Mouse (Mus musculus): ENCODE results near the gene Sh3kbp1.
A peak's percentile ranks its signal among the peaks of the same experiment; 100 is the strongest.

Gene Sh3kbp1

DNA sequence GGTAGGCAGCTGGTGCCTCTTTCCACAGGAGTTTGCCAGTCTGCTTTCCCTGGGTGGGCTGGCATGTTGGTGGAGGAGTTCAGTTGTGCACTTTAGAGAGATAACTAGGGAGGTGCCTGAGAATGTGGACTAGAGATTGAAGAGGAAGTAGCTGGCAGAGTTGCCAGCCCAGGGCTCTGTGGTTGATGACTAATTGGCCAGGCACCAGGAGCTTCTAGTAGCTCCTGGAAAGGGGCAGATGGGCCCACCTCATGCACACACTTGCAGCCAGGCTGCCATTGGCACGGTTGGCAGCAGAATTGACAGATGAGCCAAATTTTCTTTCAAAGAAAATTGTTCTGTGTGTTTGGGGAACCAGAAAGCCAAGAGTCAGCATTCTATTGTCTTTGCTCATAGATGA, 210.3 kb downstream of the Sh3kbp1 start:
- peak; percentile 92 for DNase-seq (ENCODE audit: low read depth)

- DNase-seq (ENCODE audit: low read depth), result no peak
These were observed 212.7 kb downstream of the Sh3kbp1 start for GRCm38 (mm10) chrX:159839786-159840185.

DNA sequence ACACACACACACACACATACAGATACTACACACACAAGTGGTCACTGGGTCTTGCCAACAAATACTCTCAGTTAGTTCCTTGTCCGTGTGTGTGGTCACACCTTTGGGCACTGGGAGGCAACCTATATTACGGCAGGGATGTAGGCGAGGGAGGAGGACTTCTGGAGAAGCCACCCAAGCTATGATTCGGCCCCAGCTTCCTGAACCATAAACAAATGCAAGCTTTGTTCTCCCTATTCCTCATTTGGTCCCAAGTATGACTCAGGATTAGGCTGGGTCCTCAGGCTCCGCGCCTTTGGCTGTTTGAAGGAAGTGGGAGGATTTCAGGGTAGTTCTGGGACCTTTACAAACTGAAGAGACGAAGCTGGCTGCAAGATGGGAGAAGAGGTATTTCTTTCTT, 213.2 kb downstream of the Sh3kbp1 start:
- no peak for DNase-seq (ENCODE audit: low read depth)

DNA sequence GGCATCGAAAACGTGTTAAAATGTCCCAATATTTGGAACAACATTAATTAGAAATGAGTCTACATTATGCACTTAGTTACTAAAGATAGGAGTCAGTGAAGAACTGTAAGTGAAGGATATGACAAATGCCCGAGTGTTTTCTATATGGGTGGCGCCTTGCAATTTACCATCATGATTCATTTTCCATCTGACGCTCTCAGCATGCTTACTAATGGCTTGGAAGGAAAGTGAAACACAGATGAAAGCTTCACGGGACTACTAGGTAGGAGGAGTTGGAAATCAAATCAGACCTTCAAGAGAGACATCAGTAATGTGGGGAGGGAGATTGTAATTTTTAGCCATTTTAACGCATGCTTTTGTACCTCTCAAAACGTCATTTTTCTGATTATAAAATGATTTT, 223.7 kb downstream of the Sh3kbp1 start:
- peak; percentile 17 for DNase-seq (ENCODE audit: low read depth)

DNA sequence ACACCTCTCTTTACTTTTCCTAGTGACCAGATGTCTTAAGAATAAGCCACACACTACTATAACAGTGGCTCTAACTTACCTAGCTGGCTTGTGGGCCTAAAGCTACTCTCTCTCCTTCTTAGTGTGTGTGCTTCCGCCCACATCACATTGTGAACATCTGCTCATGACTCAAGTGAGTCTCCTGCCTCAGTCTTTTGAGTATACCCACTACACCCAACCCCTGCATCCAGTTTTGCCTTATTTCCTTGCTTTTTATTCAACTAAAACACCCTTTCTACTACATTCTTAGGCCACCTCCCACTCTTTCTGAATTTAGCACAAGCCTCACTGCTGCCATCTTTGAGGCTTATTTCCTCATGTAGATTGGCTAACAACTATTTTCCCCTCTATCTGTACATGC, 229.8 kb downstream of the Sh3kbp1 start:
- no peak for DNase-seq (ENCODE audit: low read depth)

DNA sequence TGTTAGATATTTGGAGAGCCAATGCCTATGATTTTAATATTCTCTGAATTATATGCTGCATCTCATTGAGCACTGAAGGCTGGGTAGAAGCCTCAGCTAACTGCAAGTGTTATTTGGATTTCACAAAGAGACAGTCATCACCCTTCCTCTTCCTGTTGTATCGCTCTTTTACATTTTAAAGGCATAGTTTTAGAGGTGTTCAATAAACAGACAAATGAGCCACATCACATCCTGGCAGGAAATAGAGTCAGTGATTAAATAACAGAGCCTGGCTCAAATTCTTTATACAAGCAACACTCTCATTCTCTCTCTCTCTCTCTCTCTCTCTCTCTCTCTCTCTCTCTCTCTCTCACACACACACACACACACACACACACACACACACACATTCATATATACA, 231.1 kb downstream of the Sh3kbp1 start:
- peak; percentile 34 for DNase-seq (ENCODE audit: low read depth)

DNA sequence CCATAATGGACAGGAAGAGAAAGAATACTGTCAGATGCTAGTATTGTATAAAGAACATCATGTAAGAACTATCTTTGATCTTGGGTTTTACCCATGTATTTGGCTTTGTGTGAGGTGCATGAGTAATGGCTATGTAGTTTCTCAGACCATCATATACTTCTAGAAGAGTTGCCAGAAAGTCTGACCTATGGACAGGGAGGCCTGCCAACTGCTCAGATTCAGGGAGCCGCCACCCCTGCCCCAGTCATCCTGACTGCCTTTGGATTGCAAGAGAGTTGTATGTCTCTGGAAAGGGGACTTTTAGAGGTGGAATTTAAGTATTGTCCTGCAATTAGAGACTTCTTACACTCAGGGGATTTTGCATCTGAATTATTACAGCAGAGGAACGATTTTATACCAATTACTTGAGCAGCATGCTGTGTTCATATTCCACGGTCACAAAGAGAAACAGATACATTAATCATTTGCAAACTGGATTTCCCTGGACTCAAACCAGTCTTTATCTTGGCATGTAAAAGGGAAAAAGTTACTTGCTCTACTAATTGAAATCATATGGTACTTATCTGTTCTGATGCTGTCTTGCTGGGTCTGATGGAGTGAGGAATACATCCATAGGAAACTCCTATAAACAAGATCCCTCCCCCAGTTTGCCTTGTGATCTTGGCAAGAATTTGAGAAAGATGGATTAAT, 233.9 kb downstream of the Sh3kbp1 start:
- DNase-seq (ENCODE audit: low read depth), result no peak

DNA sequence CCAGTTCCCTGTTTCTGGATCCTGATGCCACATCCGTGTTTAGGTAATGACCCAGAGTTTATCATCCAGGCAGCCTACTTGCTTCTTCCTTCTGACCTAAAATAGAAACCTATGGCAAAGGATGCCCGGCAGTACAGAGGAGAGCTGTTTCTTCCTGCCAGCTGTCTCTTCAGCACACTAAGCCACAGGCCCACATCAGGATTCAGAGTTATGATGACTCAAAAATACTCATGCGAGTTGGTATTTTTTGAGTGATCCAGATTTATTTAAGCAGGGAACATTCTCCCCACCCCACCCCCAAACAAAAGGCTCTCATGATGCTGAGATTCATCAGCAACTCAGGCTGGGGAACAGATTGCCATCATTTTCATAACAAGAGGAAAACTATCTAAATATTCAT, 240.6 kb downstream of the Sh3kbp1 start:
- no peak for DNase-seq (ENCODE audit: low read depth)

GRCm38 (mm10) chrX:159872521-159872920, 245.4 kb downstream of the Sh3kbp1 start:
- DNase-seq (ENCODE audit: low read depth), result peak; percentile 22

GRCm38 (mm10) chrX:159877770-159878169, 250.7 kb downstream of the Sh3kbp1 start:
- DNase-seq (ENCODE audit: low read depth), result no peak

- DNase-seq (ENCODE audit: low read depth), result no peak
These were observed 252.4 kb downstream of the Sh3kbp1 start for GRCm38 (mm10) chrX:159879455-159879854.

DNA sequence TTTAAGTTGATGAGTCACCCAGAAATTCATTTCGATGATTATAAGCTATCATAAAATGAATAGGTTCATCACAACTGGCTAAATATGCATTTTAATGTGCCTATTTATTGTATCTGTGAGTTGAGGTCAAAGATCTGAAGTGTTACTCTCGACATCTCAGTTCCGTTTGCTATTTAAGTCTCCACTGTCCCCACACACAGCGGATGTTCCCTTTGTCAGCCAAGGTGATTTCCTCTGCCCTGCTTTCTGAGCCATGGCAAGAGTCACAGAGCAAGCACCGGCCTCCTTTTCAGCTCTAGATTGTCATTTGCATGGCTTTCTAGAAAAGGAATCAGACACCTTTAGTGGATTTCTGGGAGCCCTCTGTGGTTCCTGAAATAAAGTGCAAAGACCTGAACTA, 254.5 kb downstream of the Sh3kbp1 start:
- no peak for DNase-seq (ENCODE audit: low read depth)

DNA sequence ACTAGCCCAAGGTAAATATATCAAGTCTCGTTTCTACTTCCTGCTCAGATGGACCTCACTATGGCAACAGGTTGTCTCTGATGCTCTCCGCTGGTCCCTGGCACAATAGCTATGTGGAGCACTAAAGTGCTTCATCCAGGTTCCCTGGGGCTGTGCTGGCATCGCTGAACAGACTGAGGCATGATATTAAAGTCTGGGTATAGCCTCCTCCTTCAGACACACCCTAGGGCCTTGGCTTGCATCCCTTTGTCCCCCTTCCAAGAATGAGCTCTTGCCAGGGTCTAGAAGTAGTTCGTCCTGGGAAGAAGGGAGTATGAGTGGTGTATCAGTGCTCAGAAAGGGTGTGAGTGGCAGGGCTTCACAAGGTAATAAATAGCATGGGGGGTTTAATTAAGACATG, 269.5 kb downstream of the Sh3kbp1 start:
- no peak for DNase-seq (ENCODE audit: low read depth)

- no peak for DNase-seq (ENCODE audit: low read depth)
These were observed 271.0 kb downstream of the Sh3kbp1 start for GRCm38 (mm10) chrX:159898110-159898509.

GRCm38 (mm10) chrX:159899121-159899520, 272.0 kb downstream of the Sh3kbp1 start:
- no peak for DNase-seq (ENCODE audit: low read depth)

- DNase-seq (ENCODE audit: low read depth), result no peak
These were observed 276.3 kb downstream of the Sh3kbp1 start for GRCm38 (mm10) chrX:159903421-159903820.

DNA sequence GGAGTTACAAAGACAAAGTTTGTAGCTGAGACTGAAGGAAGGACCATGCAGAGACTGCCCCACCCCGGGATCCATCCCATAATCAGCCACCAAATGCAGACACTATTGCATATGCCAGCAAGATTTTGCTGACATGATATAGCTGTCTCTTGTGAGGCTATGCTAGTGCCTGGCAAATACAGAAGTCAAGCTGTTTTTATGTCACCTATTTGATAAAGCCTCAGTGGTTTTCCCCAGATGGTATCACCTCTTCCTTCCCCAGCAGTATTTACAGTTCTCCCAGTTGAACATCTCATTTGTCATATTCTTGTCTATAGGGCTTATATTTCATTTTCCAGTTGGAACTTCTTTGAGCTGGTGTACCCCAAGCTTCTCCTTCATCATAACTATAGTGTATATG, 280.6 kb downstream of the Sh3kbp1 start:
- DNase-seq (ENCODE audit: low read depth), result peak; percentile 56

- DNase-seq (ENCODE audit: low read depth), result peak; percentile 88
These were observed 282.6 kb downstream of the Sh3kbp1 start for GRCm38 (mm10) chrX:159909446-159910277.

GRCm38 (mm10) chrX:159910600-159910999, 283.5 kb downstream of the Sh3kbp1 start:
- DNase-seq (ENCODE audit: low read depth), result peak; percentile 59

GRCm38 (mm10) chrX:159911613-159912012, 284.5 kb downstream of the Sh3kbp1 start:
- DNase-seq (ENCODE audit: low read depth), result peak; percentile 12

DNA sequence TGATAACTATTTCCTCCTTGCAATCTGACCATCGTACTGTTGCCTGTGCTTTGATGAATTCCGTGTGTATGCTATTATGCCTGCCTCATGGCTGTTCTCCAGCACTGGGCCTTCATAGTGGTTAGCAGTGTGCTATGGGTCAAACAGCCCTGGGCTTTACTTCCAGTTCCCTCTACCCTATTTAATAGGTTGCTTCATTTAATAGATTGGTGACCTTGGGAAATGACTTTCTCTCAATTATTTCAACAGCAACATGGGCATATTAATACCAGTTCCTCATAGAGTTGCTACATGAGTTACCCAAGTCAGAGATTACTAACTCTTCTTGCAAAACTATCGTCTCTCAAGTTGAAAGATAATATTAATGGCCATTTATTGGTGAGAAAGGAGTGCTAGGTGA, 285.0 kb downstream of the Sh3kbp1 start:
- DNase-seq (ENCODE audit: low read depth), result peak; percentile 55

DNA sequence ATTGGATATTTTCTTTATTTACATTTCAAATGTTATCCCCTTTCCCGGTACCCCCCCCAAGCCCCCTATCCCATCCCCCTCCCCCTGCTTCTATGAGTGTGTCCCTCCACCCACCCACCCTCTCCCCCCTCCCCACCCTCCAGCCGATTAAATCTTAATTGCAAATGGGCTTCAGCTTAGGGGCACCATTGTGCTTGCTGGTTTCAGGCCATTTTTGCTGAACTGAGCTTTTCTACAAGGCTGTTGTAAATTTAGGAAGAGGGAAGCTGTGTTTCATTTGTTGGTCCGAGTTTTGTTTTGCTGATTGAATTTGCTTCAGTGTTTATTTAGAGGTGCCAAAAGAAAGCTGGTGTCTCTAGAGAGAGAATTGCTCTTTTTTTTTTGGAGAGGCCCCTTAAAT, 286.4 kb downstream of the Sh3kbp1 start:
- DNase-seq (ENCODE audit: low read depth), result no peak

DNA sequence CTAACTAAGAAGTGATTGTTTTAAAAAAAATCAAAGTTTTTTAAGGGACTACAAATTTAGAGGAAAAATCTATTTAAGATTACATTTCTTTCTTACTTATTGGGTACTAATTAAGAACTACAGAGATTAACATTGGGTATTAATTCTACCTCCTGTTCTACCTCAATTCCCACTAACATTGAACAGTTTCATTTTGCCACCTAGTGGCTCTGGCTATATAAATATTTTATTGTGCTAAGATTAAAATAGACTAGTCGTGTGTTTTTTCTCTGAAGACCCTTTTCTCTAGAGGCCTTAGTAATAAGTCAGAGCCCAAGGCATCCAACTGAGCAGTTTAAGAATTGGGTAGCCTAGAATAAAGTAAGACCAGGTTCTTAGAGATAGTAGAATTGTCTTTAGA, 288.1 kb downstream of the Sh3kbp1 start:
- peak; percentile 24 for DNase-seq (ENCODE audit: low read depth)

DNA sequence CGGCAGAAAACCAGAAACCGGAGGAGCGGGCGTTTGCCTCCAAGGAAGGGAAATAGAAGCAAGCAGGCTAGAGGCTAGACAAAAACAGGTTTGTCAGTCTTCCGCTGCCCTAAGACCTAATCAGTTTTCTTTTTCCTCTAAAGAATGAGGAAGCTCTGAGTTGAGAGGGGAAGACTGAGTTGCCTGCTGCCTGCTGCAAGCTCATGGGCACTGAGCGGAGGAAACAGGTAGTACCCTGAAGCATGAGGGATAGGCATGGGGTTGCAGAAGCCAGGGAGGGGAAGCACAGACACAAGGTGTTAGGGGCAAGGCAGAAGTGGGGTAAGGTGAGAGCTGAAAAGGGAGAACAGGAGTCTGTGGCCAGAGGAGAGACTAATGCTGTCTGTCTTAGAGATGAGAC, 297.7 kb downstream of the Sh3kbp1 start:
- no peak for DNase-seq (ENCODE audit: low read depth)
